Mouse (Mus musculus): Measurements from ENCODE around the gene Mrps12. TPM values are rescaled to one million over a fixed set of nuclear protein-coding genes. Genes with fewer than 3 reads are reported as not detected.

The Mrps12 gene
- 10 to 100 TPM; 54.2 to 65.8 (median 60.4) TPM for total RNA-seq (2022)

DNA sequence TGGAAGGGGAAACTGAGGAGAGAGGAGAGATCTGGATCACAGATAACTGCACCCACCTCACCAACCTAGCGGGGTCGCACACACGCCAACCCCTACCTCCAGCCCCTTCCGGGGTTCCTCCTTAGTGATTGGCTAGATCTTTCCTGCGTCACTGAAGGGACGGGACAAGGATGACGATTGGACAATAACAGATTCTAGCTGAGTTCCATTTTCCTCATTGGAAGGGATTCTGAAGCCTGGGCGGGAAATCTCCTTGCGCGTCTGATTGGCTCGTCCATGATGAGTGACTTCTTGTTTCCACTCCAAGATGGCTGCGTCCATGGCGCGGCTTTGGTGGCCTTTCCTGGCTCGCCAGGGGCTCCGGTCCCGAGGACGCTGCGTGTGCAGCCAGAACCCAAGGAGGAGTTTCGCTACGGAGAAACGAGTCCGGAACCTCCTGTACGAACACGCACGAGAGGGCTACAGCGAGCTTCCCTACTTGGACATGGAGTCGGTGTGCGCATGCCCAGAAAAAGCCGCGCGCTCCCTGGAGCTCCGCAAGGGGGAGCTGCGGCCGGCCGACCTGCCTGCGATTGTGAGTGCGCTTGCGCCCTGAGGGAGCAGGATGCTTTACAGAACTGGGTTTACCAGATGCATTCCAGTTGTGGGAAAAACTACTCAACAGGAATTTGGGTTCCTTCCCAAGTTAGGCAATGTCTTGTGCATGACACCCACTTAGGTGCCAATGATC lies at the start of gene Mrps12, which contains the start of gene Sars2:
Mrps12 (minus strand) TSS at position 112 of the 730 bp plus-strand sequence.
Sars2 (plus strand) TSS at position 284 of the 730 bp plus-strand sequence.
- peak; percentile 96 to 97 for DNase-seq (ENCODE audit: low spot score in 2 of 2)

DNA sequence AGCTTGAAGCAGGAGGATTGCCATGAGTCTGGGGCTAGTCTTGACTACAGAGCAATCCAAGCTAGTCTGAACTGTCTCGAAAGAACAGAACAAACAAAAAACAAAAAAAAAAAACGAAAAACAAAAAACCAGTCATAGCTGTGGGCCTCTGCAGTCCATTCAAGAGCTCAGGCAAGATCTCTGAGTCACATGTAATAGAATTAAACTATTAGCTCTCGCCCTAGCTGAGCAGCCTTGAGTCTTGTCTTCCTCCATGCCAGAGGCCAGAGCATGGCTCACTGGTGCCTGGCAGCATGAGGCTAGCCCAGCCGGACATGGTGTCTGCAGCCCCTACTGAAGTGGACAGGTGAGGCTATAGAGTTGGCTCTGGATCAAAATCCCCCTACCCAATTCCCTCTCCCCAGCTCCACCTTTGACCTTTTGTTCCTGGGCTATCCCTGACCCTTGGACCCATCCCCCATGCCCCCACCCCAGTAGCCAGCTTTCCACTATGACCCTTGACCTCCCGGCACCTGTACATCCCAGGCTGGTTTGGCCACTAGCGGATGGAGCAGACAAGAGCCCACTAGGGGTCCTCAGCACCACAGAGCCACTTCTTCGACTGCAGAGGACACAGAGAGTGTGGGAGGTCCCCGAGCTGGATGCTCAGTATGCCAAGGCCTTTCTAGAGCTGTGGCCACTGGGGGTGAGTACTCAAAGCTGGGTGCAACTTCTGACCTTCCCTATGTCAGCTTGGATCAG lies 48.6 kb upstream of the Mrps12 start:
- DNase-seq (ENCODE audit: low spot score in 2 of 2) = no peak

DNA sequence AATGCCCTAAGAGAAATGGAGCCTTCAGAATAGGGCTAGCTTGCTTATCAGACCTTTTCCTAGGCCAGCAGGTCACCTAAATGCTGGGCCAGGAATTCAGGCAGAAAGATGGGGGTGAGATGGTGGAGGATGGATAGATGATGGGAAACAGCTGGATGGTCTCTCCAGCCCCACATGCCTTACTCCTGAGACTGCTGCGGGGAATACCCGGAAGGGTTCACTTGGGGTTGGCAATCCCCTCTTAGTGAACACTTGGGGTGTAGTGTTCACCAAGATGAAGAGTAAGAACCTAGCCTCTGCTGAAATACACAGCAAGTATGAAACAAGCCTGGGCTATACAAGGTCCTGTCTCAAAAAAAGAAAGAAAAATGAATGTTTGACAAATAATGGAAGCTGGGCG lies 47.6 kb upstream of the Mrps12 start:
- DNase-seq (ENCODE audit: low spot score in 2 of 2) = no peak

DNA sequence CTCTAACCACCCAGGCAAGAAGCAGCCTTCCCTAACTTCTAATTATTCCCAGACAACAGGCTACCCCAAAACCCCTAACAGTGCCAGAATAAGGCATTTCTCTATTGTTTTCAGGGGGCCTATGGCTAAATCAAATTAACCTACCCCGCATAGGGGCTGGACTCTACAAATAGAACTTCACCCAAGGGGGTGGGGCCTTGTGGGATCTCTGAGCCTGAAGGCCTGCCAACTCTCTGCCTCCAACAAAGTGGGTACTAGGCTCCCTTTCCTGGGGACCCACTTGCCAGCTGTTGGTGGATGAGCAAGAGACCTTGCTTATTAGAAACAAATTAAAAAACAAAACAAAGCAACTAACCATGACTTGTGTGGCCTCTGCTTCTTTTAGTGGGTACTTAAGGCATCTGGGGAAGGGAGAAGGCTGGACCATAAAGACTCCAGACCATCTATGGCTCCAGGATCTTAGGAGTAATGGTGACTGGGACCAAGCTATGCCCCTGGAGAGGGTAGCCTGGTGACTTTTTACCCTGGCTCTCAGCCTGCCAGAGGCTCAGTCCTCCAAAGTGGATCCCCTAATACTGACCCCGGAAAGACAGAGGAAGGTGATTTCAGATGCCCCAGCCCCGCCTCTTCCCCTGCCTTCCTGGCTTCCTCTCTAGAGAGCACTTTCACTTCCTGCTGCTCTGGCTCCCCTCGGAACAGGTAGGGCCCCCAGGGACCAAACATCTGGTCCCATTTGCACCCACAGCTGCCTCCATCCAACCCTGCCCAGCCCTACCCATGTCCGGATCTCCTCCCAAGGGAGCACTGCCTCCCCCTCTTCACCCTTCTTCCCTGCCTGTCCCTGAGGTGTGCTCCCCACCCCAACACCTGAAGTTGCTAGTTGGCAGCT lies 46.9 kb upstream of the Mrps12 start, which contains the start of gene Rinl:
Rinl (plus strand) TSS at position 663 of the 889 bp plus-strand sequence.
- DNase-seq (ENCODE audit: low spot score in 2 of 2) = no peak

DNA sequence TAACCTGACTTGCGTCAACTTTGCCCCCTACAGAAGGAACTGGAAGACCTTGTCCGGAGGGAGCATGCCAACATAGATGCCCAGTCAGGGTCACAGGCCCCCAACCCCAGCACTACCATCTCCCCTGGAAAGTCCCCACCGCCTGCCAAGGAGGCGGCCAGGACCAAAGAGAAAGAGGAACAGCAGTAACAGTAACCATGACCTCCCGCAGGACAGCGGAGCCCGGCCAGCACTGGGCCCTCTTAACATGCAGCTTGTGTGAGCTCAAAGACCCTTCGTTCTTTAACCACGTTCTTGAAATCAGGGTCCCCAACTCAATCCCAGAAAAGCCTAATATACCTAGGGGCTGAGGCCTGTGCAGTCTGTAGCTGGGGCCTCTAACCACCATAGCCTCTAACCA lies 46.3 kb upstream of the Mrps12 start:
- DNase-seq (ENCODE audit: low spot score in 2 of 2) = no peak

DNA sequence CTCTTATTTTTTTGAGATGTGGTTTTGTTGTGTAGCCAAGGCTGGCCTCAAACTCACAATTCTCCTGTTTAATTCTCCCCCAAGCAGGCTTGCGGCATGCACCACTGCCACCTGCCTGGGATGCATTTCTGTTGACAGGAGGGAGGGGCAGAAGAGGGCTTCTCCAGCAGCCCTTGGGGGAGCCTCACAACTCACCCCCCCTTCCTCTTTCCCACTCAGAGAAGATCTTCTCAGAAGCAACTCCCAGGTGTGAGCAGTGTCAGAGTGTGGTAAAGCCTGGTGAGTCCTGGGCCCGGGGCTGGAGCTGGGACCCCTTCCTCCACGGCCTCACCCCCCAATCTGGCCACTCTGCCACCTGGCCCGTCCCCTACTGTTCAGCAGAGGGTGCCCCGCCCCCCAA lies 43.5 kb upstream of the Mrps12 start:
- DNase-seq (ENCODE audit: low spot score in 2 of 2) = no peak

DNA sequence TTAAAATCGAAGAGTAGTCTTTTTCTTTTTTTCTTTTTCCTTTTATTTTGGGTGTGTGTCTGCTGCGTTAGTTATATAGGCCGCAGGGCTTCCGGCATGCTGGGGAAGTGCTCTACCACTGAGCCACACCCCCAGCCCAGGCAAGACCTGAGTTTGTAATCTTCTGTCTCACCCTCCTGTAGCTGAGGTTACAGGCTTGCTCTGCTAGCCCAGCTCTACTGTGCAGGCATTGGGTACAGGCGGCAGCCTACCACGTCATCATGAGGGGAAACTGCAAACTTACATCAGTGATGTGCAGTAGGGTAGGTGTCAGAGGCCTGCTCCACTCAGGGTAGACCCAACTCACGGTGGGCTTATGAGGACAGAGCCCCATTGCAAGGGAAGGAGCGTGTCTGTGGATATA lies 39.6 kb upstream of the Mrps12 start:
- no peak for DNase-seq (ENCODE audit: low spot score in 2 of 2)

DNA sequence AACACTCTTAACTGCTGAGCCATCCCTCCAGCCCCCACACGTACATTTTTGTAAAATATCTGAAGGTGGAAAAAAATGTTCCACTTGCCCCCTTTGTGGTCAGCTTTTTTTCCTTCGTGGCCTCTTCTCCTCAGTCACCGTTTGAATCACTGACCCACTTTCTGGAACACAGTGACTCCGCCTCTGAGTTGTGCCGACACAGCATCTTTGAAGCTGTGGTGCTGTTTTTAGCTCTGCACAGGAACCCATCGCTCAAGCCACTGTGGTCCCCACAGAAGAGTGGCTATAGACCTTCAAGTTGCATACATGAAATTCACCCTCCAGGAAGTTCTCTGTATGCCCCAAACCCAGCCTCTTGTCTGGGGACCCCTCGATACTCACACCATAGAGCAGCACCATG lies 39.2 kb upstream of the Mrps12 start:
- no peak for DNase-seq (ENCODE audit: low spot score in 2 of 2)

DNA sequence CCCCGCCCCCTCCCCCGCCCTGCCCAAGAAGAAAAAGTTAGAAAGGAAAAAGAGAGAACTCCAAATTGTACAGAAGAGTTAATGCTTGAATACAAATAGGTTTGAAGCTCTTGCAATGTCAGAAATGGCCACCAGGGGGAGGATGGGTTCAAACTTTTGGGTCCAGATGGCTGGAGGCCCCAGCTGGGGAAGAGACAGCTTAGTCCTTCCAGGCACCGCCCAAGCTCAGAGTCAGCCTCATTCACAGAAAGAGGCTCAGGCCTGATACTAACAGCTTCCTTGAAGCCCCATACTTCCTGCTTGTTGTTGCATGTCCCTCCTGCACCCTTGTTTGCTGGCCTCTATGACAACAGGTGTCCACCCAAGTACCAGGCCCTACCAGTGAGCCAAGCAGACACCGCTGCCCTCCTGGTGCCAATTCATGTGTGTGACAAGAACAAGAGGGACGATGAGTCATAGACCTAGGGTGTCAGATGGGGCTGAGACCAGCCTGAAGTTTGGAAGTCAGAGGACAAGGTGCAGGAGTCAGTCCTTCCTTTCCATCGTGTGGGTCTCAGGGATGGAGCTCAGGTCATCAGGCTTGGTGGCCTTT lies 38.5 kb upstream of the Mrps12 start:
- peak; percentile 79 to 84 for DNase-seq (ENCODE audit: low spot score in 2 of 2)

DNA sequence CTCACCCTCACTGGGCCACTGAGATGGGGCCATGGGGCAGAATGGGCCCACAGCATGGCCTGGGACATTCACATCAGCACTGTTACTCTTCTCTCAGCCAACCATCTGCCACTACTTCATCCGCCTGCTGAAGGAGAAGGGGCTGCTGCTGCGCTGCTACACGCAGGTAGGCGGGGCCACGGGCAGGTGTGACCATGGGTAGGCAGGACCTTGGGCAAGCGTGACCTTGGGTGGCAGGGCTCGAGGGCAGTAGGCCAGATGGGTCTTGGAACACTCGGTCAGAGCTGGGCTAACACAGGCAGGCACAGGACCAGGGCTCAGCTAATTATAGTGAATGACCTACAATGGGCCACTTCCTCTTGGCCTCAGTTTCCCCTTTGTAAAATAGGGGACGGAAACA lies 37.2 kb upstream of the Mrps12 start:
- no peak for DNase-seq (ENCODE audit: low spot score in 2 of 2)

DNA sequence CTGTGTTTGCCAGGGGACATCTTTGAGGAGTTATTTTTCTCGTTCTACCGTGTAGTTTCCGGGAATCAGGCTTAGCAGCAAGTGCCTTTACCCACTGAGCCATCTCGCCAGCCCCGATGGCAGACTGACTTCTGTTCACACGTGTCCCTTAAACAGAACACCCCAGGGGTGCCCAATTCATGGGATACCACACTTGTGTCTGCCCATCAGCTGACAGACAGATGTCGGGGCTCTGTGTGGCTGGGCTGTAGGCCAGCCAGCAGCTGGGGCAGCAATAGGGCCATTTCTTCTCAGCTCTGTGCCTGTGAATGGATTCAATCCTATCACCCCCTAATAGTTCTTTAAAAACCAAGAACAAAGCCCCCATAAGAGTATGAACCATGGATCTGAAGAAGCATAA lies 33.5 kb upstream of the Mrps12 start:
- no peak for DNase-seq (ENCODE audit: low spot score in 2 of 2)

DNA sequence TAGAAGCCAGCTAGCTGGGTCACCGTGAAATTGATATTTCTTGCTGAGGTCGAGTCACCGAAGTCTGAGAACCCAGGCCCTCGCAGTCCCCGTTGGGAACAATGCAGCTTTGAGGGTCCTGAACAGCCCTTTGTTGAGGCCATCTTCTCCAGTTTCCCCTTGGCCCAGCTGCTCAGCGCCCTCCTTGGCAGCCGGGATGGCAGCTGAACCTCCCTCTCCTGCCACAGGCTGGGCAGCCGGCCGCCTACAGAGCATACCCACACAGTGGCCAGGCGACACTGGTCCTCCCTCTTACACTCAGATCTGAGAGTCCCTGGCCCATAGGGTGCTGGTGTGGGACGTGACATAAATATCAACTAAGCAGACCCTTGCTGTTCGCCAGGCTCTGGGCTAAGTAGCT lies 32.5 kb upstream of the Mrps12 start:
- DNase-seq (ENCODE audit: low spot score in 2 of 2) = no peak

DNA sequence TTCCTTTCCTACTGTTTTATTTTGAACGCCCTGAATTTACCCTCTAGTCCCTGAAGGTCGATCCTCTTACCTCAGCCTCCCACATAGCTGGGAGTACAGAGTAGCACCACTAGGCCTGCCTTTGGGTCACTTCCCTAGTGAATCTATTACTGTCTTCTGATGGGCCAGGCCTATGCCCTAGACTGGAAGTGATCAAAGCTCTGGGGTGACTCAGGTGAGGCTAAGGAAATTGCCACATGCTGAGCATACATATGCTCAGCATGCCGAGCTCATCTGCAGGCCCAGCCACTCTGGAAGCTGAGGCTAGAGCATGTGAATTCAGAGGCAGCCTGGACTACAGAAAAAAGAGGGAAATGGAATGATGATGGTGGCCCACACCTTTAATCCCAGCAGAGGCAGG lies 31.5 kb upstream of the Mrps12 start:
- no peak for DNase-seq (ENCODE audit: low spot score in 2 of 2)

DNA sequence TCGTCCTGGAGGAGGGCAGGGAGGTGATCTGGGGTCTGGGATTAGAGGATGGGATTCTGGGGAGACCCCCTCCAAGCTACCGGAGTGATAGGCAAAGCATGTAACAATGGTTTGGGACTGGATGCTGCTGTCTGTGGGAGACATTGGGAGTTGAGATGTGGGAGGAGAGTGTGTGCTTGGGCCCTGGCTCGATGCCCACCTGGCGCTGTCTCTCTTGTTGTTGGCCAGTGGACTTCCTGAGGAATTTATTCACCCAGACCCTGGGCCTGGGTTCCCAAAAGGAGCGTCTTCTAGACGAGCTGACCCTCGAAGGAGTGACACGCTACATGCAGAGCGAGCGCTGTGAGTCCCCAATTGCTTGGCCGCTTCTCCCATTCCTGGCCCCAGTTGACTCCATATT lies 30.2 kb upstream of the Mrps12 start:
- DNase-seq (ENCODE audit: low spot score in 2 of 2) = no peak

DNA sequence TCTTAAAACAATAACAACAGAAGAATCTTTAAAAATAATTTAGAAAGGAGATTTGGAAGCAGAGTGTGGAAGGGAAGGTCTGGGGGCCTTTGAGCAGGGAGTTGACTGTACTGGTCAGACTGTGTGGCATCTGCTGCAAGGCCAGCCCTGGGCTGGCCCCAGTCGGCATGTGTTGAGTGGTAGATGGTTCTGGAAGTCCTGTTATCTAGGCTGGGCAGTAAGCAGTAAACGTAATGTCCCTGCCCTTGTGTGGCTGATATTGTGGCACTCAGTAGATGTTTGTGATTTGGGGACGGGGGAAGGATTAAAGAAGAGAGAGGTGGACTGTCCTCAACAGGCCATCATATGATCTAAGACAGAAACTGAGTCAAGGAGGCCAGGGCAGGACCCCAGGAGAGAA lies 28.7 kb upstream of the Mrps12 start:
- no peak for DNase-seq (ENCODE audit: low spot score in 2 of 2)

DNA sequence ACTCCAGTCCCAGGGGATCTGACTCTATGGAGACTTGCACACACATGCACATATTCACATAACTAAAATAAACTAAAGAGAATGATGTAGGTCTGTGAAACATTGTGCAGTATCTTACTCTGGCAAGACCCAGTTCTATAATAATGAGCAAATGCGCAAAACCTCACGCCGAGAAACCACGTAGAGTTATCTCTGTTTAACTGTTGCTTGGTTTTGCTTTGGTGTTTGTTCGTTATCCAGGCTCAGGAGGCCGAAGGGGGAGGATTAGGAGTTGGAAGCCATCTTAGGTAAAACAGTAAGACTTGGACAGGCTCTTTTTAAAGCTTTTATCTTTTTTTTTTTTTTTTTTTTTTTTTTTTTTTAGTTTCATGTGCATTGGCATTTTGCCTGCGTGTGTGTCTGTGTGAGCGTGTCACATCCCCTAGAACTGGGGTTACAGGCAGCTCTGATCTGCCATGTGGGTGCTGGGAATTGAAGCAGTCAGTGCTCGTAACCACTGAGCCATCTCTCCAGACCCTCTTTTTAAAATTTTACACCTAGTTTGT lies 27.9 kb upstream of the Mrps12 start:
- no peak for DNase-seq (ENCODE audit: low spot score in 2 of 2)

DNA sequence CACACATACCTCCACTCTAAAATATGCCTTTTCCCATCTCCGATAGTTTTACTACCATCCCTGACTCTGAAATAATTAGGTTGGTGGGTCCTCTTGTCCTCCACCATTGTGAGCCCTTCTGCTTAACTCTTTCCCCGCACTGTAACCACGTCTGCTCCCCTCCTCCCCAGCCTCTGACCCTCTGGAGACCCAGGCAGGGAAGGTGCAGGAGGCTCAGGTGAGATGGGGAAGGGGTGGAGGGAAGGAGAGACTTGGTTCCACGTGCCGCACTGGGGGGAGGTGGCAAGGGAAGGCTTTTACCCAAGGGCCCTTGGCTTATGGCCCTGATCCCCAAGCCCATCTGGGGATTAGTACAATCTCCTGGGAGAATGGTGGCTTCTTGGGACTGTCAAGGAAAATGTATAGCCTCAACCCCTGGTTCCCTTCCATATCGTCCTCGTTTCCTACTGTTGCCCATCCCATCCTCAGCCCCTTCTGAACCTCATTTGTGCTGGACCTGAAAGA lies 25.9 kb upstream of the Mrps12 start, which contains the start of gene Nfkbib:
Nfkbib (minus strand) TSS at position 51 of the 504 bp plus-strand sequence.
- no peak for DNase-seq (ENCODE audit: low spot score in 2 of 2)

DNA sequence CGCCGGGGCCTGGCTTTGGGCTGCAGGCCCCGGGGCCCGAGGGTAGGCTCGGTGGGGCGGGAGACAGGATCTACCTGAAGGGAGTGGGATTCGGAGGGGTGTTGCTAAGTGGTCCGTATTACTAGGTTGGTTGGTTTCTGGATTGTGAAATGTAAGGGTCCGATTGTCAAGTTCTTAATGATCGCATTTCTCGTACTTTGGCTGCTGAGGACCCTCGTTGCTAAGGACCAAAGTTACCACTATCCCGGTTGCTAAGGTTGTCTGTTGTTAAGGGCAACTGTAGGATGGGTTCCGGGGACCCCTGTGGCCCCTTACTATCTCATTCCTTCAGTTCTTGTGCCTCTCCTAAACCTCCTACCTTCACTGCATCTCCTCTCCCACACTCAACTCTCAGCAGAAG lies 25.3 kb upstream of the Mrps12 start:
- no peak for DNase-seq (ENCODE audit: low spot score in 2 of 2)

DNA sequence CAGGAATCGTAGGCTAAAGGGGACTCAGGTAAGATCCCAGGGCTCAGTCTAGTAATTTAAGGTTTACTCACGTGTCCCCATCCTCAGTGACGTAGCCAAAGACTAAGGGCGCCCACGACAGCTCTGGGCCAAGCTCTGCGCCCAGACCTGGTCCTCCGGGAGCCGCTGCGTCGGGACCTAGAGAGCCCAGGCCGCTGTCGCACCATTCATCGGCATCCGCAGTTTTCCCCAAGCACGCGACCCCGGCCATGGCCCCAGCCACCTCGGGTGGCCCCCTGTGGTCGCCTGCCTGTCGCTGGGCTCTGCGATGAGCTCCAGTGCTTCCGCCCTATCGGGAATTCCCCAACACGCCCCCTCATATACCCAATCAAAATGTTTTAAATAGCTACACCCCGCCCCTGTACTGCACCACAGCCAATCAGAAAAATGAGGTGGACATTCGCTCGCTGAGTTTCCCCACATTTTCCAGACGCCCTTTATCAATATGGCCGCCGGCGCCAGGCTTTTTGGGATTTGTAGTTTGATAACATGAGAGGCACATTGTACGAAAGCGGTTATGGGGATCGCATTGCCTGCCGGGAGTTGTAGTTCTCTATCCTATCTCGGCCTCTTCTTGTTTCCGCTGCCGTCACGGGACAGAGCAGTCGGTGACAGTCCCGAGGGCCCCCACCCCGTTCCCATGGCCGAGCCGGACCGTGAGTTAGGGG lies 24.7 kb upstream of the Mrps12 start, which contains the start of gene Sirt2:
Sirt2 (plus strand) TSS at position 563 of the 707 bp plus-strand sequence.
- DNase-seq (ENCODE audit: low spot score in 2 of 2) = peak; percentile 95 to 98

DNA sequence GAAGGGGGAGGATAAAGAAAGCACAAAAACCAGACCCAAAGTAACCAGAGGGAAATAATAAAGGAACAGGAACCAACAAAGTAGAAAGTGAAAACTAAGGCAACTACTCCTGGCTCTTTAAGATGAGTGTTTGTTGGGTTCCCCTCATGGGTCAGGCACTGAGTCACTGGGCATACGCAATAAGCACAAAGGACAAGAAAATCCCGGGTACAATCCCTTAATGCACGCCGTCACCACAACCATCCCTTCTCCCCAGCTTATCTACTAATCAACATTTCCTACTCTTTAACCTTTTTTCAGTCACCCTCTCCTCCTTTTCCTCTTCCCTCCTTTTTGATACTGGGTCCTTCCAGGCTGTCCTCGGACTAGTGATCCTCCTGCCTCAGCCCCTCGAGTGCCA lies 23.6 kb upstream of the Mrps12 start:
- no peak for DNase-seq (ENCODE audit: low spot score in 2 of 2)
